Mouse (Mus musculus): Measurements from ENCODE around the gene Arhgef3.

Gene Arhgef3

DNA sequence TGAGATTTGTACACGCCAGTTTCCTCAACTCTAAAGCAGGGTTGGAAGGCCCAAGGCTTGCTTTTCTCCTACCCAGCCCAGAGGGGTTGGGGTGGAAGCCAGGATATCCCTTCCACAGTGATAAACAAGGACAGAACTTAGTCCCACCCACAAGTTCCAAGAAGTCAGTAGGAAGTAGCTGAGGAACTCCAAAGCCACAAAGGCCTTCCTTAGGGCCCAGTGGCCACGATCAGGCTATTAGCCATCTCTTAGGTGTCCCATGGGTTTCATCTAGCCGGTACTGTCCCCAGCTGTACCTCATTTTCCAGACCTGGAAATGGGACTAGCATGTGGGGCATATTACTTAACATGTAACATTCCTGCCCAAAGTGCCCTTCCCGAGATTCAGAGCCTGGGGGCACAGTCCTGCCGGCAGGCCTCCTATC, 236.4 kb downstream of the Arhgef3 start:
- no peak for DNase-seq

DNA sequence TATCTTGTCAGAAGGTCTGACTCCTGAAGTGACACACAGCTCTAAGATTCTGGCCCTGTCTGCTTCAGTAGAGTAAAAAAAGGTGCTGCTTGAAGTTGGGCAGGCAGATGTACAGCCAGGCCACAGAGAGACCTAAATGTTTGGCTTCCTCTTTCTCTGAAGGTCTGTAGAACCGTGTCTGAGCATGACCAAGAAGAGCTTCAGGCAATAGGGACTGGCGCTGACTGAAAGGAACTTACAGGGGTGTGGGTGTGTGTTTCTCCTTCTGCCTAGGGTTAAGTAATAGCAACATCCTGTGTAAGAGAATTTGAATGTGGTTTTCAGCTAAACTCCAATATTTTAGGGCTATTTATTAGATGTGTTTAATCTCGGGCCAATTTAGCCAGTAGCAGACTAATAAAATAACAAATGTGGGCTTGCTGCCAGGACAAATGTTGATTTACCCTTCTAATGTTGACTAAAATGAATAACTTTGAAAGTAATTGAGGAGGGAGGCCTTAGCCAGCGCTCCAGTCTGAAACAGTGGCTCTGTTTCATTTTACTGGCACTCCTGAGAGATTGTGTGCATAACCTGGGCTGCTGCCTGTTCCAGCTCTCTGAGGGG, 236.9 kb downstream of the Arhgef3 start:
- DNase-seq: no peak

DNA sequence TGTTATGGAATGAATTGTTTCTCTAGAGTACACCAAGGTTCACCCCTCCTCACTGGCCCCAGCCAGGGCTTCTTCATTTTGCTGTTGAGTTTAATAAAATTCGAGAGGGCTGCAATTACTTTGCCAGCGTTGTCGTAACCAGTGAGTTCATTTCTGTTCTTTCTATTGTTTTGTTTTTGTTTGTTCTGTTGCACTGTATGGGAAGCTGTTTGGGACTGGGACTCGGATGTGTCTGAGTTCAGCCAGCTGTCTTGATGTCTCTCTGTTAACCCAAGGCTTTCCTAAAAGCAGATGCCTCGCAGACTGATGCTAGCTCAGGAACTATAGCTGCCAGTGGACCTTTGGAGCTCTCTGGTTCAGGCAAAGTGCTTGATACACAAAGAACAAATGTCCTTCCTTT, 237.8 kb downstream of the Arhgef3 start:
- DNase-seq: no peak

DNA sequence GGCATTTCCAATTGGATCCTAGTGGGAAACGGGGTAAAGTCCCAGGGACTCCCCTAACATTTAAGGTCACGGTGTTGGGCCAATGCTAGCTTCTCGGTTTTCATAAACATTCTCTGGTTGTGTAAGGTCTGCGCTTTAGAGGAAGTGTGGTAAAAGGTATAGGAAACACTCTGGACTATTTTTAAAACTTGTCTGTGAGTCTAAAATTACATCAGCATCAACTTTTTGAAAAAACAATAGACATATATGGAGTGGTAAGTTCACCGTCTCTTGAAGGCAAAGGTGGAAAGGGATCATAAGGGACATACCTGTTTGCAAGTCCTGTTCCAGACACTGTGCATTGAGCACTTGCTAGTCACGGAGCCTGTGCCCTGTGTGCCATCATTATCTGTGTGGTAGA, 240.5 kb downstream of the Arhgef3 start:
- DNase-seq: no peak

DNA sequence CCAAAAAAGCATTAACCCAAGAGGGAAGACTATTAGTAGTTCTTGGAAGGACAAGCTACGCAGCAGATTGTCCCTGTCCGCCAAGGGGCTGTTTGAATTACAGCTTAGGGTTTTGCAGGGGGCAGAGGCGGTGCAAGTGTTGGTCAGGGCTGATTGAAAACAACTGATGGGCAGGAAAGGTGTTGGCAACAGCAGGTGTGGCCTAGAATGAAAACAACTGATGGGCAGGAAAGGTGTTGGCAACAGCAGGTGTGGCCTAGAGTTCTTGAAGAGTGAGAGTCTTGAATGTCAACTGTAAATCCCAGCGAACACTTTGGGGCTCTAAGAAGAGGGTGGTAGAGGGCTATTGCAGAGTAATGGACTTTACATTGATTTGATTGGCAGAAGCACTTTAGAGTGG, 241.2 kb downstream of the Arhgef3 start:
- no peak for DNase-seq

DNA sequence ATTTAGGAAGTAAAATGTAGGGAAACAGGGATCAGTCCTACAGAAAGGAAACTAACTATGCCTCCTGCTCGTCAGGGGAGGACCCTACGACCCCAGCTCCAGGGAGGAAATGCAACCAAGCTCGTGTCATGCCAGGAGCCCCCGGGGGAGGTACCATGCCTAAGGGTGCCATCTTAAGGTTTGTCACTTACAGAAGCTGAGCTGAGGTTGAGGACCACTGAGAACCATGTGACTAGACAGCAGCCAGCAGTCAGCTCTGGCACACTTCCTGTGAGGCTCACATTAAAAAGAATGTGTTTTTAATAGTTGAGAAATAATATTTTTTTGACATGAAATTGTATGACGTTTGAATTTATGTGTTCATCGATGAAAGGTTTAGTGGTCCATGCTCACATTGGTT, 242.4 kb downstream of the Arhgef3 start:
- no peak for DNase-seq

DNA sequence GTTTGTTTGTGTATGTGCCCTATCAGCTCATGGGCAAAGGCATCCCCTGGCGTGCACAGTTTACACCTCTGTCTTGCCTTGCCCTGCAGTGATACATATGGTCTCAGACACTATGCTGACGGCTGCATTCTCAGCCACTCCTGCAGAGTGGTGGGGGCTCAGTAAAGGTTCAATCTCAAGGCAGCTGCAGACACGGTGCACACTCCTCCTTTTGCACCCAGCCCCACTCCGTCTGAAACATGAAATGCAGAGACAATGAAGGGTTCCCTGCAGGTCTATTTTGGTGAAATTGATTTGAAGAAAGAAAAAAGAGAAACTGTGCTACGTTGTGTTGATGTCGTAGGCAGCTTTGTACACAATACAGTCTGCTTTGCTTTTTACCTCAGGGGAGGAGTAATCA, 243.5 kb downstream of the Arhgef3 start:
- no peak for DNase-seq

DNA sequence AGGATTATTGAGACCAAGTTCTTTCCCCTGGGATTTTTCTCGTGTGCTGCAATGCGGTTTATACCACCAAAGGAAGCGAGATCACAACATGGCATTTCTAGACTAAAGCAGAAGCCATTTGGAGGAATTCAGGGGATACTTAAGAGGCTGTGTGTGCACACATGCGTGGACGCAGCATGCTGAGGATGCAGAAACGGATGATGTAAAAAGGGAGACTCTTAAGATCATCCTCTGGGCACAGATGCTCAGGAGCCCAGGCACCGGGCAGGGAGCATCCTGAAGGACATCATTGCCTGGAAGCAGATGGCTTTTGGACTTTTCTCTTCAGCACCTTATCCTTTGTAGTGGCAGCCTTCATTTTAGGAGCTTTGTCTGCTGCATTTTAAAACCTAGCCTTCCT, 246.2 kb downstream of the Arhgef3 start:
- DNase-seq: peak in 1 of 2 experiments; percentile 48

DNA sequence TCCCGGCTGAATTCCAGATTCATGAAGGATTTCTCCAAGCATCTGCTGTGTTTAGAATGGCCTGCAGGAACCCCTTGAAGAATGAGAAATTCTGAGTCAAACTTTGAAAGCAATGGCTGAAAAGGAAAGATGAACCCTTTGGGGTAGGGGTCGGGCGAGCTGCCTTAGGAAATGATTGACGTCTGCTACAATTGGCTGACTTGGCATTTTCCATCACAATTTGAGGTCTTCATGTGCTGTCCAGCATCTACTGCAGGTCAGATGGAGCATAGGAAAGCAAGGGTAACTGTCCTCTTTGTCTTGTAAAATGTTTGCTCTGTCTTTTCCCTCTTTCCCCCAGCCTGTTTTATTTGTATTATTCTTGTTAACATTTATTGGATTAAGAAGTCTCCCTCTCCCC, 246.8 kb downstream of the Arhgef3 start:
- DNase-seq: no peak

DNA sequence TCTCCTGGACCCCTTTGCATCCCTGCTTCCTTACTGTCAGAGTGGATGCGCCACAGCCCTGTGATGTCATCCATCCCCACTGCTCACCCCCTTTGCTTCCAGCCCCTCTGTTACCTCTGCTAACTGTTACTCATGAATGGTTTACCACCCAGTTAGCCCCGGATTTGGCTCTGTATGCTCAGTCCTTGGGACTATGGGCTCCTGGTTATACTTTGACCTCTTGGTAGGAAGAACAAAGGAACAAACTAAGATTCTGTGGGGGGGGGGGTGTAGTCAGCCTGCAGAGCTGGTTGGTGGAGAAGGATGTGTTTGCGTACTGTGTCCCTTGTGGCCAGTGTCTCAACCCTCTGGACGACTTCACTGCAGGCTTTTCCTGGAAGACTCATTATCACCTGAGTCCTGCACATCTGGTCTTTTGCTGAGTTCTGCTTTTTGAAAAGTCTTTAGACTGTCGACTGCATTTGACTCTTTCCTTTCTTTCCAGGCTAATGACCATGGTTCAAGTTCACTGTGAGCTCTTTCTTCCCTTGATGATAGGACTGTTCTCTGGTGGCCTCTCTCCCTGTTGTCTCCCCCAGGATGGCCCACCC, 250.1 kb downstream of the Arhgef3 start:
- no peak for DNase-seq

DNA sequence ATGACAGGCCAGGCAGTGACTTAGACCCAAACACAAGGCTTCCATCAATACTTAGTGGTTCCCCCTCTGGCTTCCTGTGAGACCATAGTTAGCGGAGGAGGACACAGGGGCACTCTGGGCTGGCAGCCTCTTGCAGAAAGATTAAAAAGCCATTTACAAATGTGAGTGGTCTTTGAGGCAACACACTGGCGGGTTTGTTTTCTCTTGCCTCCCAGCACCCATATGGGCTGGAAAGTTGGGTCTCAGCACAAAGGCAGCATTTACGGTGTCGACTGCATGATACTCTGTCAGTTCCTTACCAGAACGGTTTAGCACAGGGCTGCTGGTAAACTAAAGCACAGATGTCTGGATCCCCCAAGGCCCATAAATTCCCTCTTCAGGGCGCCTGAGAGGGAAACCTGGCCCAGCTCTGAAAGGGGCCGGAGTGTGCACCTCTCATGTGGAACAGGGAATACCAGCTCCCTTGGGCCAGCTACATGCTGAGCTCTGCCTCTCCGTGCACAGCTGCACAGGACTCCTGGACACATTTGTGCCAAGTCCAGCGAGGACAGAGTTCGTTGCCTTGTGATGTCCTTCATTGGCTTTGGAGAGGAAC, 252.5 kb downstream of the Arhgef3 start:
- DNase-seq: no peak

DNA sequence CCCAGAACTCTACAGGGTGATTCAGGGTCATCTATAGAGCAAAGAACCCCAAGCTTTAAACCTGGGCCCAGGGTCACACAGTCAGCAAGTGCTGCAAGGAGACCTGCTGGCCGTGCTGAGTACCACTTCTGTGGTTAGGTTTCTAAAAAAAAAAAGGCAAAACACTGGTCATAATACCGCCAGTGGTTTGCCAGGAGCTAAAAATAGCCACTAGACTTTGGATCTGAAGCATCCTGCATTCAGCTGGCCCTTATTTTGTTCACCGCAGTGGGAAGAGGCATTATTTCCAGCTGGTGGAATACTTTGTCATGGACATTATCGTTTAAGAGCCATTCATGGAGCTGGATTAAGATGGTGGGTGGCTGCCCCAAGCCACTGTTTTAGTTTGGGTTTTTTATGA, 253.9 kb downstream of the Arhgef3 start:
- no peak for DNase-seq

DNA sequence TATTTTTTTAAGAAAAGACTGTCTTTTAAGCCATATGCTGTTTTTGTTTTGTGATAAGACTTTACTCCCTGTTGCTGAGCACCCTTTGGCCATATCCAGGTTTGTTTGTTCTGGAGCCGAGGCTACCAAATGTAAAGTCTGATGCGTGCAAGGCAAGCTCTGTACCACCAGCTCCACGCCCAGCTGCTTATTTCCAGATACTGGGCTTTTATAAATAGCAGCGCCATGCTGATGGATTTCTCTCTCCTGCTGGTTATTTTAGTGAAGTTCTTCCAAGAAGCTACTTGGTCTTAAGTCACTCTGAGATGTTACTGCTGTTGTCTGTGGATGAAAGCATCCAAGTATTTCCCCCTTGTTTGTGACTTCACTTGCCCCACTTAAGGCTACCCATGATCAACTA, 254.8 kb downstream of the Arhgef3 start:
- no peak for DNase-seq

DNA sequence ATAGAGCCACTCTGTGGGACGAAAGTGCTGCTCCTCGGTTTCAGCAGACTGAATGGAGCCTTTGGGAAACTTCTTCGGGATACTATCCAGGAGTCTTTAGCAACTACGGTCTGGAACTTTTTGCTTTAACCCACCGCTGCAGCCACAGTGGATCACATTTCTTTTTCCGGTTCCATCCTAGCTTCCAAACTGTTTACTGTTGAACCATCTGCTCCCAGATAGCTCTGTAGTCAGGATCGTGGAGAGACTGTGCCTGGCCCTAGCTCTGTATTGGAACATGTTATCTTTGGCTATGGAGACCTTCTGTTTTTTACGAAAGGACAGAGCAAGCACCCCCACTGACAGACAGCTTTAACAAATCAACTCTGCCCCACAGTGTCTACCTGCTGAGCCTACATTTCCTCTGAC, 257.0 kb downstream of the Arhgef3 start:
- DNase-seq: peak; percentile 66 to 73

DNA sequence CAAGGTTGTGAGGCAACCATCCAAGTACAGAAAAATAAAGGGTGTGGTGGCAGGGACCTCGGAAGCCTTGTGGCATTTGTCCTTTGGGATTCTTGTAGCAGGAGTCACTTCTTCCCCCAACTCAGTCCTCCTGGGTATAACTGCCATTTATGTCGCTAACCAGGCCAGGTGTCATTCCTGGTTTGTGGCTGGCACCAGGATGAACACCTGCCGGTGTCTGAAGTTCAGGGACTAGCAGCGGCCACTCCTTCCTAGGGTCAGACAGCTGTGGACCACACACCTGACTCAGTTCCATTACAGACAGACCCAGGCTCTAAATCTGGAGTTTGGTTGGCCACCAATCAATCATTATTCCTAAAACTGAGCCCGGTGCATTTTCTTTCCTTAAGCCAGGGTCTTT, 258.8 kb downstream of the Arhgef3 start:
- no peak for DNase-seq

DNA sequence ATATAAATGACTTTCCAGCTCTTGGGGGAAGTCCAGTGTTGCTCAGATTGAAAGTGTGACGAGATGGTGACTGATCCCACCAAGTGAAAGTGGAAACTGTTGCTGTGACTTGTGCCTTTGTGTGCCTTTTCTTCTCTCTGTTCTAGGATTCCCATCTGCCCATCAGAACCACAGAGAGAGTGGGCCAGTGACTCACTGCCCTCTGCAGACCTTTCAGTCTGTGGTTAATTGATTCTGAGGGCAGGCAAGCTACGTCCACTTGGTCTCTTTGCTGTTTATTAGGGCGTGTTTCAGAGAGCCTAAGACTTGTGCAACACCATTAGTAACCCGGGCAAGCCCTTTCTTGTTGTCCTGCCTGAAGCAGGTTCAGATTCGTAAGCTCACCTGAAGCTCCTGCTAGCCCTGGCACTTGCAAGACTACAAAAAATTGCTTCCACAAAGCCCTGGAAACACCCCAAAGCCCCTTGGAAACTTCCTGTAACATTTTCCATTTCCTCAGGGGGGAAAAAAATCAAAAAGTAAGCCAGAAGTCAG, 261.5 kb downstream of the Arhgef3 start:
- peak in 1 of 2 experiments; percentile 10 for DNase-seq

DNA sequence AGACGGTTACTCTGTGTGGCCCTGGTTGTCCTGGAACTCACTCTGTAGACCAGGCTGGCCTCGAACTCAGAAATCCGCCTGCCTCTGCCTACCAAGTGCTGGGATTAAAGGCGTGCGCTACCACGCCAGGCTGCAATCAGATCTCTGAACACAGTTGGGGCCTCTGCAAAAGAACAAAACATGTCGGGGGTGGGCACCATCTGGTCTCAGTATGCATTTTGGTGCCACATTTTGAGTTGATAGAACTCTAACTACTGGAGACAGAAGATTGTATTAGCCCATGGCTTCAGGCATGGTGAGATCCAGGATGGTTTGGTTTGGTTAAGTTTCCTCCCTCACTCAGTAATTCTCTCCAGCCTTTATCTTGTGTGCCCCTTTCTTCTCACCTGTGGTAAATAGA, 264.0 kb downstream of the Arhgef3 start:
- DNase-seq: no peak

DNA sequence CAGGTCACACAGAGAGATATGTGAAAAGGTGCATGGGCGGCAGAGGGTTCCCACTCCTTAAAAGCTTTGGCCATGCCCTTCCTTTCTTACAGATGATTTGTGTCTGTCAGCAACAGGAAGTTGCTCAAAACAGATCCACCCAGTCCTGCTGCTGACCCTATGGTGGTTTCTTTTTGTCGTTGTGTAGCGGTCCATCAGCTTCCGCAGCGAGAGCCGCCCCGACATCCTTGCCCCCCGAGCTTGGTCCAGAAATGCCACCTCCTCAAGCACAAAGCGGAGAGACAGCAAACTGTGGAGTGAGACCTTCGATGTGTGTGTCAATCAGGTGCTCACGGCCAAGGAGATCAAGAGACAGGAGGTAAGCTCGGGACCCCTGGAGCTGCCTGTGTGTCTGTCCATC, 264.7 kb downstream of the Arhgef3 start:
- DNase-seq: no peak

DNA sequence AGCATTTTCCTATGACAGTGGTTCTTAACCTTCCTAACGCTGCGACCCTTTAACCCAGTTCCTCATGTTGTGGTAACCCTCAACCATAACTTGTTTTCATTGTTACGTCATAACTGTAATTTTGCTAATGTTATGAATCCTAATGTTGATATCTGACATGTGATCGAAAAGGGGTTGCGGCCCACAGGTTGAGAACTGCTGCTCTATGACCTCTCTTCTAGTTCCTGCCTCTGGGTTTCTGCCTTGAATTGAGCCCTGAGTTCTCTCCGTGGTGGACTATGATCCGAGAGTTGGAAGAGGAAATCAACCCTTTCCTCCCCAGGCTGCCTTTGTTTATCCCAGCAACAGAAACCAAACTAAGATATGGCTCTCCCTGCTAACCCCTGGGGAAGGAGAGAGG, 266.8 kb downstream of the Arhgef3 start:
- no peak for DNase-seq

DNA sequence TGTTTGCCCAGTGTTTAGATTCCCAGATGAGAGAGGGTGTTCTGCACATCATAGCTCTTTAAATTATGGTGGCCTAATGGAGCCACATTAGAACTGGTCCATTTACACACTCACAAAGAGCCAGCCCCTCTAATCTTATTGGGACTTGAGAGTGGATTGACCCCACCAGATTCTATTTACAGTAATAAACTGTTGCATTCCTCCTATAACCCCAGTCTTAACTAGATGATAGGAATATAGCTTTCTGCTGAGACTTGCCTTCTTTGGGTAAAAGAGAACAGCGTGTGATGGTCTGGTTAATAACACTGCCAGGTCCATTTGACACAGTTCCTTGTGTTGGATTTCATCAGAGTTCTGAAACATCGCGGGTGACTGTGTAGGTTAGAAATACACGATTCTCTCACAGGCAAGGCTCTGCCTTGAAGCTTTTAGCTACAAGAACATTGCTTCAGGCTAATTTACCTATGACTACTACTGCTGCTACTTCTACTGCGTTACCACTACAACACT, 268.7 kb downstream of the Arhgef3 start:
- DNase-seq: no peak

DNA sequence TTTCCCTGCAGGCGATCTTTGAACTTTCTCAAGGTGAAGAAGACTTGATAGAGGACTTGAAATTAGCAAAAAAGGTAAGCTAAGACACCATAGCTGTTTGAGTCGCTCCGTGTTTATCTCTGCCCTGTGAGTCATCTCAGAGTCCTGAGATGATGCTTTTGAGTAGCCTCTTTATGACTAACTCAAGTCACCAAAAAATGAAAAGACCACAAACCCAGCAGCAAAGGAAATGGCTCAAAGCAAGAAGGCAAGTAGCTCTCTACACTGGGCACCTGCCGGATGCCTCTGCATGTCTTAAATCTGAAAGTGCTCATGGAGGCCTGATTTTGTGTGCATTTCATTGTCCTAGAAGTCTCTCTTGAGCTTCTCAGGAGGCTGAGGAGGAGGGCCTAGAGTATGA, 269.4 kb downstream of the Arhgef3 start:
- DNase-seq: no peak

DNA sequence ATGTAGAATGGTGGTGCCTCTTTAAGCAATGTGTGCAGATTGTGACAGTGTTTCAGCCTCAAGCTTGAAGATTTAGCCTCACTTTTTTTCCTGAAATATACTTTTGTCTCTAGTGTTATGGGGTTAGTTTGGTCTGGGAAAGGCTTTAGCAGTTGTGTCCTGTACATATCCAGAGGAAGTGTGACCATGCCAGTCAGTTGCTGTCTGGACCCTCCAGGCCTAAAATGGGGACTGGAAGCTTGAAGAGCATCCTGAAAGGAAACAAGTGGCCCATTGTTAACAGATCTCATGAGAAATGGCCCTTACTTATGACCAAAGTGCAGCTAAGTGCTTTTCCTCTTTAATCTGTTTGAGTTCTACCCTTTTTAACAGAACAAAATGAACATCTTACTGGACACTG, 273.9 kb downstream of the Arhgef3 start:
- DNase-seq: no peak

DNA sequence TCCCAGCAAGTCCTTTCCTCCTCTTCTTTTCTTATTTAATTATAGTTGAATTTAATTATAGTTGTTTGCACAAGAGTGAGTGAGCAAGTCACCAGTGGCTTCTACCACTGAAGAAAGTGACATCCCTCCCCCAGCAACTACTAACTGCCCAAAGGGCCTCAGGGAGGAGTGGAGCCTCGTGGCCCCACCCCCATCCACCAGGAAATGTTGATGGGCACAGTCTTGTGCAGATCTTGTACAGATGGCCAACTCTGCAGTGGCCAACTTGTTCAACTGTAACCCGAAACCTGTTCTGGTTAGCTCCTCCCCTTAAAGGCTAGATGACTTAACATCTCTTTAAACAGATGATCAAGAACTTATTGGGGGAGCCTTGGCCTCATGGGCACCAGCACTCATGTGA, 275.0 kb downstream of the Arhgef3 start:
- no peak for DNase-seq

DNA sequence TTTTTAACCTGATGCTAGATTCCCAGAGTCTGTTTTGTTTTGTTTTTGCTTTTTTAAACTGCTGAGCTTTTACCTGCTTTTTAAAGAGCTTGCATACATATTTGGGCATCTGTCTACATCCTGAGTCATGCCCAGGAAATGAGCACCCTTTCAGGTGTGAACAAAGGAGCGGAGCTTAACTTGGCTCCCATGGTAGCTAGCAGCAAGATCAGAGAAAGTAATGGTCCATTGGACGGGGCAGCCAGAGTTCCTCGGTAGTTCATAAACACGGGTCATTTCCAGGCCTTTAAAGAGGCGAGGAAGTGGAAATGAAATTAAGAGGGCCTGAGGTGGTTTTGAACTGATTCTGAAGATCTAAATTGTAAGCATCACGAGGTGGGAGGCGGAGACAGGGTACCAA, 276.0 kb downstream of the Arhgef3 start:
- DNase-seq: no peak

Measured in cerebellum, adult 18-20 months (tissue).